Mouse (Mus musculus) right cerebral cortex, postnatal 10 days (tissue): Measurements from ENCODE around the gene Dirc2.

Source experiments
- DNase-seq, 2 experiments: peaks; one replicate each; pipeline ENCODE4 v3.0.0; 2021; ENCODE audit warnings: low spot score in 2 of 2

The Dirc2 gene

GRCm38 (mm10) chr16:35768785-35769642 is at the start of gene Dirc2:
TSS of gene Dirc2 (minus strand) at chr16:35769356.
- peak; percentile 82 to 83 for DNase-seq

DNA sequence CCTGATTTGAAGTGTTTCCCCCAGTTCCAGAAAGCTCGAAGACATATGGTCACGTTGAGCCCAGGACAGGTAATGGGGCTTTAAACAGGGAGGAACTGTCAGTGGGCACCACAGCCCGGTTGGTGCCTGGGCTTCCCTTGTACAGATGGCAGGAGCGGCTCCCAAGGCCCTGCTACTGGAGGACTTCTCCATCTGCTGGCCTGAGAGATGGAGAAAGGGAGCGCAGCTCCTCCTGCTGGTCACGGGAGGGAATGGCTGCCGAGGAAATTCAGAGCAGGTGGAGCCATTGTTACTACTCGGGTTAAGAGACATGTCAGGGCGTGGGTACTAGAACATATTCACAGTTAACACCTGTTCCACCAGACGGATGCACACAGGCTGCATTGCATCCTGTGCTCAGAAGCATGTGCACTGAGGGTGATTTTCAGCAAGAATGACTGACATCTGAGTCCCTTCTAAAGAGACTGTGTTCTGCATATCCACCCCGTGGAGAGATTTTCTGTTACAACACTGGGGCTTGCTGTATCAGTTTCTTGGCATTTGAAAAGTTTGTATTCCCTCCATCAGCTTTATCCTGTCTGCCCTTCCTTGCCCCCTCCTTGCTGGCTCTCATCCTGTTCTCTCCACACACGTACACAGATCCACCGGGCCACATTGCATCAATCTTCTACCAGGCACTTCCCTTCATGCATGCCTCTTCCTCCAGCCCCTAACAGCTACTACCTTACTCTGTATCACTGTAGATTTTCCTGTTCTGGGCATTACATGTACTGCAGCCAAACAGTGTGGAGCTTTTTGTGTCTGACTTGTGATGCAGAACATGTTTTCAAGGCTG is 48.3 kb upstream of the Dirc2 start:
- DNase-seq = peak; percentile 82 to 87

- DNase-seq = no peak
These were observed 44.0 kb upstream of the Dirc2 start for GRCm38 (mm10) chr16:35813119-35813518.

DNA sequence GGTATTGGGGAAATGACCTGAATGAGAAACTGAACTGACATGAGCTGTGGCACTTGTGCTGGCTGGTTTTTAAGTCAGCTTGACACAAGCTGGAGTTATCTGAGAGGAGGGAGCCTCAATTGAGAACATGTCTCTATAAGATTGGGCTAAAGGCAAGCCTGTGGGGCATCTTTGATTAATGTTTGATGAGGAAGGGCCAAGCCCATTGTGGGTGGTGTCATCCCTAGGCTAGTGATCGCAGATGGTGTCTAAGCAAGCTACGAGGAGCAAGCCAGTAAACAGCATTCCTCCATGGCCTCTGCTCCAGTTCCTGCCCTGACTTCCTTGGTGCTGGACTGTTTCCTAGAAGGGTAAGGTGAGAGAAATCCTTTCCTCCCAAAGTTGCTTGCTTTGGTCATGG is 39.7 kb upstream of the Dirc2 start:
- DNase-seq = no peak

GRCm38 (mm10) chr16:35807663-35807992 is 38.5 kb upstream of the Dirc2 start:
- no peak for DNase-seq

- no peak for DNase-seq
These were observed 38.0 kb upstream of the Dirc2 start for GRCm38 (mm10) chr16:35806973-35807662.

DNA sequence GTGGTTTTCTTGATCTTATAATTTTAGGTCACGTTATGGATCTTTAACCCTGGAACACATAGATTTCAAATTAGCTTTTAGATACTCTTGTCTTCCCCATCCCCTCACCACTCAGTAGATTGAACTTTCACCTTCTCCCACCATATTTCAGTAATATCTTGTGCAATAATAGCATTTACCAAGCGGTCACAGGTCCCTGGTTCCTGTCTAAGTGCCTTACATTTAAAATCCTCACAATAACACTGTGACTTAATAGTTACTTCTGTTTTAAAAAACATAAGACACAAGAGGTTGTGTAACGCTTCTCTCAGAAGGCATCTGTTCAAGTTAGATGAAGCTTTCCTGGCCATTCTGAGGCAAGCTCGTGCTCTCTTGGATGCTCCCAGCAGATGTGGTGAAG is 34.6 kb upstream of the Dirc2 start:
- no peak for DNase-seq

DNA sequence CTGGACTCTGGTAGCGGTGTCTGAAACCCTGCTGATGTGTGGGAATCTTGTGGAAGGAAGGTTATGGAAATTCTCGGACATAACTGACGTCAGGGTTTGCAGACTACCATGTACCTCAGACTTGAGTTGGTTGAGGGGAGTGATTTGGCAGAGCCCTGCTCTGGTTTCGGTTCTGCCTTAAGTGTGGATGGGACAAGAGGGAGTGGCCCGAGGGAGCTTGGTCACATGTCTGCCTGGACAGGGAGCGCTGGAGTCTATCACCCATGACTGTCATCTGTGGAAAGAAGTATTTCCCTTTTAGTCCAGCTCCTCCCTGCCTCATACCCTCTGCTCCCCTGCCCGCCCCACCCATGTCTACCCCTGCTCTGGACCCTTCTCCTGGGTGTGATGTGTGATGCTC is 33.0 kb upstream of the Dirc2 start:
- no peak for DNase-seq

GRCm38 (mm10) chr16:35791962-35792521 is 22.9 kb upstream of the Dirc2 start:
- no peak for DNase-seq

GRCm38 (mm10) chr16:35788330-35788729 is 19.2 kb upstream of the Dirc2 start:
- DNase-seq = no peak

GRCm38 (mm10) chr16:35787568-35788189 is 18.5 kb upstream of the Dirc2 start:
- no peak for DNase-seq

GRCm38 (mm10) chr16:35787163-35787562 is 18.0 kb upstream of the Dirc2 start:
- DNase-seq = no peak

- no peak for DNase-seq
These were observed 15.1 kb upstream of the Dirc2 start for GRCm38 (mm10) chr16:35784134-35784725.

GRCm38 (mm10) chr16:35783207-35783573 is 14.0 kb upstream of the Dirc2 start:
- DNase-seq = no peak

- no peak for DNase-seq
These were observed 13.5 kb upstream of the Dirc2 start for GRCm38 (mm10) chr16:35782451-35783206.

GRCm38 (mm10) chr16:35781651-35782050 is 12.5 kb upstream of the Dirc2 start:
- no peak for DNase-seq

DNA sequence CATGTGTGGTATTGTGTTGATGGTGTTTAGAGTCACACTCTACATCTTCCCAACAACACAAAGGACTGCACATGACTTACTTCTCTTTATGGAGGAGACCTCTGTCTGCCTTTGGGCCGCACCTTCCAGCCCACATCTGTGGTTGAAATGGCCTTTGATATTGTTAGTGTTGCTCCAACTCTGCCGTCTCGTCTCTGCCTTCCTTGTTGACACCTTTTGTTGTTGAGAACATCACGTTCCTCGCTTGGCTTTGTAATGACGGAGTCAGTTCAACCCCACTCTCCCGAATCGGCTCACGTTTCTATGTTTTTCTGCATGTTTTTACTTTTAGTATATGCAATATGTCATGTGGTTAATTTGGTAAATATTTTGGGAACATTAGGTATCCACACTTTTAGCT is 11.9 kb upstream of the Dirc2 start:
- DNase-seq = no peak

GRCm38 (mm10) chr16:35779681-35780080 is 10.5 kb upstream of the Dirc2 start:
- DNase-seq = no peak

DNA sequence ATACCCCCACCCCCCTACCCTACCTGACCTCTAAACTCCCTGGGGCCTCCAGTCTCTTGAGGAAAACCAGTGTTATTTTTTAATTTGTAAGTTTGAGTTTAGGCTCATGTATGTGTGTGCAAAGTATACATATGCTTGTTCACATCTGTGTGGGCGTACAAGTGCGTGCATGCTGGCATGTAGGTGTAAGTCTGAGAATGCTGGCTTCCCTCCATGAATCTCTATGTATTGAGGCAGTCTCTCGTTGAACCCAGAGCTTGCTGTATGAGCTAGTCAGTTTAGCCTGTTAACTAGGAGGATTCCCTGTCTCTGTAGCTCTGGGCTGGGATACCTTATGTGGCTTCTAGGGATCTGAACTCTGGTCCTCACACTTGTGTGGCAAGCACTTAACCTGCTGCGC is 8.6 kb upstream of the Dirc2 start:
- DNase-seq = no peak

- no peak for DNase-seq
These were observed 7.6 kb upstream of the Dirc2 start for GRCm38 (mm10) chr16:35776737-35777136.

- DNase-seq = no peak
These were observed 6.7 kb upstream of the Dirc2 start for GRCm38 (mm10) chr16:35775835-35776234.
